ENCODE assay signal across 24 mouse cellular contexts in the genomic region with DNA sequence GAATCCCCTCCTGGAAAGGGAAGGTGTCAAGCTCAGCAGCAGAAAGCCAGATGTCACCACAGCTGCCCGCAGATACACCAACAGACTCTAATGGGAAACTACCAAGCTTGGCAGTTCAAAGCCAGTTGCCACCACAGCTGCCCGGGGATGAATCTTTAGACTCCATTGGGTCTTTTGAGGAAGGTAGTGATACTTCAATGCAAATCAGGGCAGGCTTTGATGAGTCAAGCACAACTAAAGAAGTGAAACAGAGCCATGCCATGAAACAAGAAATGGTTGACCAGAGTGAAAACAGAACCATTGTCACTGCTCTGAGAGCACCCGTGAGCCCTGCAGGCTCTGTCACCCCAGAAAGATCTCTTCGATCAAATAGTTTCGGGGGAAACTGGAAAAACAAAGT.
"Had no signal": no experiment of that assay in that cellular context is flagged by ENCODE, and none has a peak within 500 bp of the region (broad histone marks: within the 10 kb centered on the region; RNA-seq: fewer than 3 reads in every experiment).

No protein-coding gene starts in this region.

- H3K27me3 ChIP-seq: limb, embryonic 12.5 days; limb, embryonic 15.5 days; midbrain, embryonic 15.5 days; neural tube, embryonic 12.5 days; neural tube, embryonic 15.5 days had no signal

- H3K4me2 ChIP-seq: limb, embryonic 12.5 days; limb, embryonic 15.5 days; liver, embryonic 11.5 days; lung, embryonic 14.5 days; midbrain, embryonic 15.5 days; neural tube, embryonic 12.5 days; neural tube, embryonic 15.5 days had no signal

- ATAC-seq: intestine, embryonic 16.5 days; liver, postnatal 0 days; lung, postnatal 0 days; midbrain, embryonic 15.5 days had no signal

- H3K36me3 ChIP-seq: midbrain, embryonic 15.5 days had no signal

- H3K4me3 ChIP-seq: limb, embryonic 12.5 days; limb, embryonic 15.5 days; megakaryocyte, embryonic 14.5 days; midbrain, embryonic 10.5 days; midbrain, embryonic 15.5 days; neural tube, embryonic 12.5 days; neural tube, embryonic 15.5 days had no signal

- DNase-seq: kidney, adult 18-20 months; kidney, adult 9 months; kidney, postnatal 14 days; kidney, postnatal 4 days; left cerebral cortex, postnatal 4 days; liver, postnatal 0 days; lung, embryonic 14.5 days; retina, postnatal 1 day; right cerebral cortex, postnatal 25 days; thymus, adult 18-20 months; thymus, postnatal 36 days had no signal

- H3K9ac ChIP-seq: limb, embryonic 12.5 days; limb, embryonic 15.5 days; liver, embryonic 14.5 days; liver, postnatal 0 days; lung, embryonic 14.5 days; midbrain, embryonic 15.5 days; neural tube, embryonic 12.5 days; neural tube, embryonic 15.5 days had no signal

- H3K27ac ChIP-seq: limb, embryonic 12.5 days; limb, embryonic 15.5 days; liver, embryonic 14.5 days; macrophage; midbrain, embryonic 10.5 days; midbrain, embryonic 15.5 days; neural tube, embryonic 12.5 days; neural tube, embryonic 15.5 days; stomach, postnatal 0 days had no signal
